Mouse (Mus musculus): Measurements from ENCODE around the gene Ifi47.

The Ifi47 gene

DNA sequence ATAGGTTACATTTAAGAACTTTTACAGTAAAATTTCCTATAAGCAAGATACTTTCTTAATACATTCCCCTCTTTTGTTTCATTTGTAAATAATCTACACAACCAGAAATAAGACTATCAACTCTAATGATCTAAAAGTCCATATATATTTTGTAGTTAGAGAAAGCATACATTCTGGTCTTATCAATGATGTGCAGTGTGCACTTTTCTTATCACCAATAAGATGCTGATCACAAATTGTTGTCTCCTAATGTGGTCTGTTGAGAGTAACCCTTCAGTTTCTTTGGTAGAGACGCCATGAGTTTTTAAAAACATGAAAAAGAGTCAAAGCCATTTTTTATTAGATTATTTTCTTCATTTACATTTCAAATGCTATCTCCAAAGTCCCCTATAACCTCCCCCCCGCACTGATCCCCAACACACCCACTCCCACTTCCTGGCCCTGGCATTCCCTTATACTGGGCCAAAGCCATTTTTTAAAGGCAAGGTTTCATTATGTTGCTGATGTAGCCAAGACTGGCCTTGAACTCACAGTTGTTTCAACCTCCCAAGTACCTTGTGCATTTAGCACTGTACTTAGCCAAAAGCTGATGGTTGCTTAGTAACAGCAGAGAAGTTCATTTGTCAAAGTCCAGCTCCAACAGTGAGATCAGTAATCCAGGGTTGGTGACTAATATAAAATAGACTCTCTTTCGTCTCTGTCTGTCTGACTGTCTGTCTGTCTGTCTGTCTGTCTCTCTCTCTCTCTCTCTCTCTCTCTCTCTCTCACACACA is 13.5 kb downstream of the Ifi47 start:
- DNase-seq (ENCODE audit: extremely low spot score, low spot score), result no peak

DNA sequence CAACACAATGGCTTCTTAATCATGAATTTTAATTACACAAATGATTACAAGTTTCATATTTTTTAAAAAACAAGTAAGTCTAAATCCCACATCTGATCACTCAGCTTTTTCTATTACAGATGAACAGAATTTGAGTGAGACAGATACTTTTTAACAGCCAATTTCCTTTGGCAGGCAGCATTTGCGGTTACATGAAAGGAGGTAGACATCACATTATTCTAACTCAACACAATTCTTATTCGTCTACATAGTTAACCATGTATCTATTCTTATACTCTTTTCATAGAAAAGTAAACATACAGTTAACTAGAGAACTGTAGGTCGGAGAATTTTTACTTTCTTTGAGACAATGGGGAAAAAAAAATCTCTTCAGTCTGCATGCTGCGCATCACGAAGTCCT is 14.2 kb downstream of the Ifi47 start:
- no peak for DNase-seq (ENCODE audit: extremely low spot score, low spot score)

DNA sequence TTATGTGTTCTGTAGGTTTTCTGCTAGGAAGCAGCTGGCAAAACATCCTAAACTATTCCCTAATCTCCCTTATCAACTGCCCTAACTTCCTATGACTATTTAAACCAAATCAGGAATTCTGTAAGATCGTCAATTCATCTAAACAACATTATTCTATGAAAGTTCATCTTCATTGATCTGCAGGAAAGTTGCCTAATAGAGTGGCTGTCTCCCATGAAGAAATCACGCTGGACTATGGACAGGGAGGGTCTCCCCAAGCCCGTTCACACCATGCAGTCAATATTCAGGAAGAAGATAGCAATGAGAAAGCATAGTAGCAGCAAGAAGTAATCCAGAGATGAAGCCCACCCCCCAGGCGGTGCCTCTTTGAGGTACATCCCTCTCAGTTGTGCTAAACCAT is 14.8 kb downstream of the Ifi47 start:
- no peak for DNase-seq (ENCODE audit: extremely low spot score, low spot score)

DNA sequence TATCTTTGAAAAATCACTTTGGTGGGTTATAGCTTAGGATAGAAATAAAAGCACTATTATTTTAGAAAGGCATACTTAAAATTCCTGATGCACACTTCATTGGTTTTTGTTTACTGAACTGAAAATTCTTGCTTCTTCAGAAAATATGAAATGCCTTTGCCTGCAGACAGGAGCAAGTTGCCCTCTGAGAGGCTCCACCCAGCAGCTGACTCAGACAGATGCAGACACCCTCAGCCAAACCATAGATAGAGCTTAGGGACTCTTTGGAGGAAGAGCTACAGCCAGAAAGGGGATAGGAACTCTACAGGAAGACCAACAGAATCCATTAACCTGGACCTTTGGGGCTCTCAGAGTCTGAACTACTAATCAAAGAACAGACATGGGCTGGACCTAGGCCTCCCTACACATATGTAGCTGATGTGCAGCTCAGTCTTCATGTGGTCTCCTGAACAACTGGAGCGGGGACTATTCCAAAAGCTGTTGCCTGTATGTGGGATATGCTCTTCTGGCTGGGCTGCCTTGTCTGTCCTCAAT is 15.7 kb downstream of the Ifi47 start:
- DNase-seq (ENCODE audit: extremely low spot score, low spot score), result no peak

DNA sequence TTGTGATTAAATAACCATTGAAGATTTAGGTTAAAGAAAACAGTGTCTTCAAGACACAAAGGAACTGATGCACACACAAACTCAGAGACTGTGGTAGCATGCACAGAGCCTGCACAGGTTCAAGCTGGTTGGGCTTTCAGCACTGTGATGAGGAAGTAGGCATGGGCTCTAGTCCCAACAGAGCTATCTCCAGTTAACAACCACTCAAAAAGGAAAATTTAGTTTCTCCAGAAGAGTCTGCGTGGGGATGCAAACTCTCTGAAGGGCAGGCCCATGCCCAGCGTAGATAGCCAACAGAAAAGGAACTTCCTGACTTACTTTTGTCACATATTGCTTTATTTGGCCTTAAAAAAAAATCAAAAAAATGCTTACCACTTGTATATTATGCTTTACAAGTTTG is 16.4 kb downstream of the Ifi47 start:
- DNase-seq (ENCODE audit: extremely low spot score, low spot score), result no peak

DNA sequence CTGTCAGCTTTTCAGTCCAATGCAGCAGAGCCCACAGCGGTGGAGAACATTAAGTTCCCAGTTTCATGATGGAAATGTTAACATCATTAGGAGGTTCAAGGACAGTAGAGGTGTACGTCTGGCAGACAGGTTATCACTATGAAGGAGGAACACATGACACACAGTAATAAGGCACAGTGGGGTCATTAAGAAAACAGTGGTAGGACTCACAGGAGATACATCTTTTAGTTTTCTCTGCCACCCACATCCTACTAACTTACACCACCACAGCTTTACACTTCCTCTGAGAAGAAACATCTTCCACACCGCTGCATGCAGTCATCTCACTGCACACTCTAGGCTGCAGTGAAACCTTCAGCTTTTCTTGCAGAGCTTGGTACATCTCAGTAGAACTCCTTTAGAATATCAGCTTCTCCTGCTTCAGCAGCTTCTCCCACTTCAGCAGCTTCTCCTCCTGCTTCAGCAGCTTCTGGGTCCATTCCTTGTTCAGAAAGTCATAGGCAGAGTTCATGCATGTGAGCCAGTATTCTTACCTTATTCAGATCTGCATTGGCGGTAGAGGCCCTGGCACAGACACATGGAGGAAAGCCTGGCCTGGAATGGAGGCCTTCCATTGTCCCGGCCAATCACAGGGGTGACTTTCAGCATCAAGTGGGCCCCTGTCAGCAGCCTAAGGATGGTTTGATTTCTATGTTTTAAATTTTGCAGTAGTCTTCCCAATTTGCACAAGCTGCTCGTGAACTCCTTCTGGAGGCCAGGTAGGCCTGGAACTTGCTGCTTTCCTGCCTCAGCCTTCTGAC is 17.7 kb downstream of the Ifi47 start:
- no peak for DNase-seq (ENCODE audit: extremely low spot score, low spot score)

DNA sequence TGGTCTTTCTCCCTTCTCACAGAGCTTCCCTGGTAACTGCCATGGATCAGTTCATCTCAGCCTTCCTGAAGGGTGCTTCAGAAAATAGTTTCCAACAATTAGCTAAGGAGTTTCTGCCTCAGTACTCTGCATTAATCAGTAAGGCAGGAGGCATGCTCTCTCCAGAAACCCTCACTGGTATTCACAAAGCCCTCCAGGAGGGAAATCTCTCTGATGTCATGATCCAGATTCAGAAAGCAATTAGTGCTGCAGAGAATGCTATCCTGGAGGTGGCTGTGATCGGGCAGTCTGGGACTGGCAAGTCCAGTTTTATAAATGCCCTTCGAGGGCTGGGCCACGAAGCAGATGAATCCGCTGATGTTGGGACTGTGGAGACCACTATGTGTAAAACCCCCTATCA is 19.0 kb downstream of the Ifi47 start:
- DNase-seq (ENCODE audit: extremely low spot score, low spot score), result no peak

DNA sequence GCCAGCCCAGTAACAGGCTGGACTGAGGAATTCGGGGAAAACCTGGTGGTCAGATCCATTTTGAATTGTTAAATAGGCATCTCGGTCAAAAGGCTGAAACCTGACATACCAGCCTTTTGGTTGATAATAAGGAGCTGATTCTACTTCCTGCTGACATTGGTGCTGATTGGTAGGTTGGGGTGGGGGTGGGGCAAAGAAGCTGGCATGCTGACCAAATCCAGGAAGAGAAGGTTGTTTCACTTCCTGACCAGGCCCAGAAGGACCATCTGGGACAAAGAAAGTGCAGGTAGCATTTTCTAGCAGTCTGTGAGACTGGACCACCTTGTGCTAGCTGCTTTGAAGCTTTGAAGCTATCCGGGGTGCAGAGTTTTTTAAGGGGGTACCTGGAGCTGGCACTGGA is 24.0 kb downstream of the Ifi47 start:
- no peak for DNase-seq (ENCODE audit: extremely low spot score, low spot score)

DNA sequence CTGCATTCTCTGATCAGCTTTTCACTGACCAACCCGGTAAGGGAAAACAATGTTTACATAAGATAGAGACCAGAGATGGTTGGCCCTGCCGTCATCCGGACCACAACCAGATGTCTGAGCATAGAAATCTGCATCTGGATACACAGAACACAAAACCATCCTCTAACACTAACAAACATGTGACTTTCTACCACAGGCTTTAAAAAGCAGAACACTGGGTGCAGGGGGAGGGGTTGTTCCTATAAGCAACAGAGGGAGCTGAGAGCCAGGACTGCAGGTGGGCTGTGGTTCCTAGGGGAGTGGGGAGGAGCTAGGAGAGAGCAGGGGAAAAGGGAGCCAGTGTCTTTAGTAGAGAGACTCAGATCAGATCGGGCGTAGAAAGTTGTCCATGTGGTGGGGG is 25.1 kb downstream of the Ifi47 start:
- DNase-seq (ENCODE audit: extremely low spot score, low spot score), result no peak

DNA sequence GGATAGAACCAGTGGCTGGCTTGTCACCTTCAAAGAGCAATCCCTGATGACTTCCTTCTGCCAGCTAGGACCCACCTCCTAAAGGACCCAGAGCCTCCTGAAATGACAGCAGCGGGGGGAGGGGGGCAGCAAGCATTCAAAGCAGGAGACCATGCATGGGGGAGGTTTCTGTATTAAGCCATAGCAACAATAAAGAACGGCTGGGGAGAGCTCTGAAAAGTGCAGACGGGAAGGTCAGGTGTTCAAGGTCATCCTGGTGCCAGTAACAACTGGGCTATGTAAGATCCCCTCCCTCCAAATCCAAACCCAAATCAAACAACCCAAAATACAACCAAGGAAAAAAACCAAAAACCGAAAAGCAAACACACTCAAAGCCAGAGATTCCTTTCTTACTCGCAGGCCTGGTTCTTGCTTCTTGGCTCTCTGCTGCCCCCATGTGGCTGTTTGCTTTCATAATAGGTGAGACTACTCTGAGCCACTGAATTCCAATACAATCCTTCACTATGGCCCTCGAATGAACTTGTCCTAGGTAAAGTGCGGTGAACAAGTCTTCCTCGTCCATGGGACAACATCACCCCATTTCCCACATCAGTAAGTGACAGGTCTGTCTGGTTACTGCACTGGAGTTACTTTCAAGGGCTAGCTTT is 26.8 kb downstream of the Ifi47 start:
- peak; percentile 86 for DNase-seq (ENCODE audit: extremely low spot score, low spot score)

DNA sequence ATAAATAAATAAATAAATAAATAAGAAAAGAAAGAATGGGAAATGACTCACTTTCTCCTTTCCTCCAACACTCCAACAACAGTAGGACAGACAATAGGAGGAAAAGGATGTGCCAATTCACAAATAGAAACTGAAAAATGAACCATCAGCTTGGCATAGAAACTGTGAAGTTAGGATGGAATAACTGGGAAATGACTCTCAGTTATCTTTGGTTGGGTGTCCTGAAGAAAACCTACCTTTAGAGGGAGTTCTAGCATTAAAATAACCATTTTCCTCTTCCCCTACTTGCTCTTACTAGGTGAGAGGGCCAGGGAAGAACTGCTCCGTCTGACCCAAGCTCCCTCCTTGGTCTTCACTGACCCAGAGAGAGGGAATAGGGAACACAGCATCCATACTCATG is 29.4 kb downstream of the Ifi47 start:
- no peak for DNase-seq (ENCODE audit: extremely low spot score, low spot score)

DNA sequence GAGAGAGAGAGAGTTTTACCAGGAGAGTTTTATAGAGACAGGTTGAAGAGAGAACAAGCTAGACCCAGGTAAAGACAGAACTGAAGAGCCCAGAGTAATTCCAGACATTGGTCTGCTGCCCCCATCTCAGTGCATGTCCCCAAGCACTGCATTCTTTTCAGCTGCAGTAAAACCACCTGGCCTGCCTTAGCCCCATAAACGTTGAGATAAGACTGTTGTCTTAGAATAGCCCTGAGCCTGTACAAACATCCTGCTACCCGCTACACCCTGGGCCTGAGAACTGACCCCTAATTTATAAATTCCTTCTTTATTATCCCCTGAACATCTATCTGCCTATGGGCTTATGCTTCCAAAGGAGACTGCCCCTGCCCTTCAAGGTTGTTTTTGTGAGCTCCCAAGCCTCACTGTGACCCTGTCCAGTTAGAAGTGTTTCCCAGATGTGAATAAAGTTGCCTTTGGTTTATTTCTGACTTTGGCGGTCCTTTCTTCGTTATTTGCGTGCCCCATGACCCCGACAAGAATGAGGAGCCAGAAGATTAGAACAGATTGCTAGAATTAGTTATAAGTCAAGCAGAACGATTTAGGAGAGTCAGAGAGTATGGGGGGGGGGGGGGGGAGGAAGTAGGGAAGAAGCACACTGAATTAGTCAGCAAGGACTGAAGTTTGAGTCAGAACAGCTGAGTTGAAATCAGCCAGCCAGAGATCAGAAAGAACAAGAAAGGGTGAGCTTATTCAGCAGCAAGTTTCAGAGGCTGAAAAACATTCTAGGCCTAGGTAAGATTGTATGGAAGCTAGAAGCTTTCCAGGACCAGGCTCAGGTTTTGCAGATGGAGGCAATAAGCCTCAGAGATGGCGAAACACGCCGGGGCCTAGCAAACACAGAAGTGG is 31.5 kb downstream of the Ifi47 start:
- no peak for DNase-seq (ENCODE audit: extremely low spot score, low spot score)

DNA sequence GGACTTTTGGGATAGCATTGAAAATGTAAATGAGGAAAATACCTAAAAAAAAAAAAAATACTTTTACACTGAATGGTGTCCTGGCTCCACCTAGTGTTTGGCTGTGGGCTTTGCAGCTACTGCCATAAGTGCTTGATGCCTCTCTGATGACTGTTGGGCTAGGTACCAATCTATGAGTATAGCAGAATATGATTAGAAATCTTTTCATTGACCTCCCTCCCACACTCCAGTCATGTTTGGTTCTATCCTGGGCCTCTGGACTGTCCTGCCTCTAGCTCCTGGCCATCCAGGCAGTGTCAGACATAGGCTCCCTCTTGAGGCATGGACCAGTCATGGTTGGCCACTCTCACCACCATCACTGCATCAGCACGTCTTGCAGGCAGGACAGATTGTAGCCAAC is 32.4 kb downstream of the Ifi47 start:
- DNase-seq (ENCODE audit: extremely low spot score, low spot score), result no peak

DNA sequence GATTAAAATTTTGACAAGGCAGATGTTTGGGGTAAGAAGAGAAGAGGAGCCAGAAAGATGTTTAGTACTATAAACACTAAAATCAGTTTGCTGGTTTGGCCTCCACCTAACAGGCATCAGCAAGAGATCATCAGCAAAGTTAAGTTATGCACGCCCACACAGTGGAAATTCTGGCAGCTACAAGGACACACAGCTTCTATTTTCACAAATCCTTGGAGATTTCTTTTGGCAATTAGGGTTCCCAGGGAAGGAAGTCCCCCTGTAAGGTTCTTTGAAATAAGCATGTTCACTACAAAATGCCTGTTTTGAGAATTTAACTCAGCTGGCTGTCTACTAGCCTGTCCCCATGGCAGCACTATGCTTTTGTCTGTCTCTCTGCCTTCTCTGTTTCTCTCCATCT is 34.6 kb downstream of the Ifi47 start:
- no peak for DNase-seq (ENCODE audit: extremely low spot score, low spot score)

DNA sequence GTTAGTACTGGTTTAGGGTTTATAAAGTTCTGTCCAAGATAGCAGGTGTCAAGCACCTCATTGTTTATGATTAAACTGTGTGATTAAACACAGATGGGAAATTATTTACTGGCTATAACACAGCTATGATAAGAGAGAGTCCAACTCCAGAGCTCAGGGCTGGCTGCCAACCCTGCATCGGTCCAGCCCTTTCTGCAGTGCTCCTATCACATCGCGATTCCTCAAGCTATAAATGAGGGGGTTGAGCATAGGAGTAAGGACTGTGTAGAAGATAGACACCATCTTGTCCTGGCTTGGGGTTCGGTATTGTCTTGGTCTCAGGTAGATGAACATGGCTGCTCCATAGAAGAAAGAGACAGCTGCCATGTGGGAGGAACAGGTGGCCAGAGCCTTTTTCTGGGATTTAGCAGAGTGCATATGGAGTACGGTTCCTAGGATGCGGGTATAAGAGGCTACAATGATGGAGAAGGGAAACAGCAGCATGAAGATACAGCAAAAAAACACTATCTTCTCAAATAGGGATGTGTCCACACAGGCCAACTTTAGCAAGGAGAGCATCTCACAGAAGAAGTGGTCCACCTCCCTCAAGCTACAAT is 36.3 kb downstream of the Ifi47 start:
- no peak for DNase-seq (ENCODE audit: extremely low spot score, low spot score)

DNA sequence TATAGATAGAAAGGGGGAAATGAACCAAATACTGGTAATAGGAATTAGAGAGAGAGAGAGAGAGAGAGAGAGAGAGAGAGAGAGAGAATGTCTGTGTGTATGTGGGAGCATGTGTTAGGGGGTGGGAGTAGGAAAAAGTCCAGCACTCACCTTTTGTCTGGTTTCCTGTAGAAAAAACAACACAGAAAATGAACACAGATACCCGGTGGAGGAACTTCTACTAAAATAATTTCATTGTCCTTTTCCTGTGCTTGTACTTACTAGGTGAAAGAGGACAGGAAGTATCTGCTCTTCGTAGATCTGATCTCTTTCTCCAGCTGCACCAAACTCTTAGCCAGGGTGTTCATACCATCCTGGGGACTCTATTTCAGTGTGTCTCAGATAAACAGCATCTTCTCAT is 37.8 kb downstream of the Ifi47 start:
- no peak for DNase-seq (ENCODE audit: extremely low spot score, low spot score)

DNA sequence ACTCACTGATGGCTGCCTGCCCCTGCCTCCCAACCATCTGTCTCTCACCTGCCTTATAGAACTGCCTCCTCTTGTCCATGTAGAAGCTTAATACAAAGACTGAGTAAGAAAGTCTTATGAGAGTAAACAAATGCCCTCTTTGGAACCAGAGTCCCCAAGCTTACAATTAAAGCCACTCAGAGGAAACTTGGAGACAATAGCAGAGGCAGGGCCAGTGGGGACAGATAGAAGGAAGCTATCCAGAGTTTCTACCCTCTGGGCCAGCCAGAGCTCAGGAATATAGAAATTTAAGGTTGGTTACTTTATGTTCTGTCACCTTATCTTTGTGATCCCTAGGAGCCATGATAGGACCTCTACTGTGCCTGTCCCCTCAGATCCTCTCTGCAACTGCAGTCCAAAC is 38.4 kb downstream of the Ifi47 start, which contains the start of gene Olfr1396:
Gene Olfr1396 (minus strand): TSS at position 101 of the 400 bp plus-strand sequence.
- DNase-seq (ENCODE audit: extremely low spot score, low spot score), result no peak

DNA sequence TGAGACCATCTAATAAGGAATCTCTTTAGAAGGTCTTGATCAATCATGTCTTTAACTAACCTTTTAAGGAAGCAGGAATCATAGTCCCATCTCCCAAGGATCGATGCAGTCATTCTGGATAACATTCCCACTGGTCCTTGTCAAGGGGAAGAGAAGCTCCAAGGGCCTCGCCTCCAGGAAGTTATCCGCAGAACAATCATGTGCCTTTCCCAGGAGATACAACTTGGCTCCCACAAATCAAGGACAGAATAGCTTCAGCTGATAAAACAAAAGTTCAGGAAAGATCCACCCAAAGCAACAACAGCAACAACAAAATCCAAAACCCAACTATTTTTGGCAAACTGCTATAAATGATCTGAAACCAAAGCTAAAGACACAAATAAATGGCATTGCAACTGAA is 43.2 kb downstream of the Ifi47 start:
- DNase-seq (ENCODE audit: extremely low spot score, low spot score), result no peak

DNA sequence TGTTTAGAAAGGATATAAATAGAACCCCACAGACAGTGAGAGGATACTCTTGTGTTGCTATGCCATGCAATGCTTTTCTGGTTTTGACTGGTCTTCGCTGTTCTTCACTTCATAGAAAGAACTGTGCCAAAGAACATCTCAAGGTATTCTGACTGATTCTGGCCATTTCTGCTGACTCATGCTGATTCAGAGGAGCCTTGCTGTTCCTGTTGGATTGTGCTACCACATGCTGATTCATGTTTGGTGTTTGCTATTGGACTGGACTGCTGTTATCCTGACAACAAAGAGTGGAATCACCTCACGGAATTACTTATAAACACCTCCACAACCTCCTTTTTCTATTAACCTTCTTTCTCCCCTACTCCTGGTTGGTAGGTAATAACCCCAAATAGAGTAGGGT is 47.8 kb downstream of the Ifi47 start:
- no peak for DNase-seq (ENCODE audit: extremely low spot score, low spot score)

DNA sequence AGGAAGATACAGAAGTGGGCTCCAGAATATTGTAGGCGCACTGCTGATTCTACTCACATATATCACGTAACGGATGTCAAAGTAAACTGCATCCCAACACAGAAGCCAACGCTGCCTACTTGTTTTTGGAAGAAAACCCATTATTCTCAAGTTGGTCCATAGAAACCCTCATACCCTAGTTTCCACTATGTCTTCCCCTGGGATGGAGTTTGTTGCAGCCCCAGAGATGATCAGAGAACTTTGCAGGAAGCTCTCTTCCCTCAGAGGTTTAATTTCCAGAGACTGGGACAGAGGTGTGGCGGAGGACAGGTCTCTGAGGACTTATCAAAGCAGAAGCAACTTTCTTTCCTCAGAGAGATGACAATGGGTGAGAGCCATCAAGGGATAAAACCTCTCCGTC is 65.6 kb downstream of the Ifi47 start, which contains the start of gene Olfr1395:
Gene Olfr1395 (plus strand): TSS at position 301 of the 400 bp plus-strand sequence.
- DNase-seq (ENCODE audit: extremely low spot score, low spot score), result no peak
